In the genomic region with DNA sequence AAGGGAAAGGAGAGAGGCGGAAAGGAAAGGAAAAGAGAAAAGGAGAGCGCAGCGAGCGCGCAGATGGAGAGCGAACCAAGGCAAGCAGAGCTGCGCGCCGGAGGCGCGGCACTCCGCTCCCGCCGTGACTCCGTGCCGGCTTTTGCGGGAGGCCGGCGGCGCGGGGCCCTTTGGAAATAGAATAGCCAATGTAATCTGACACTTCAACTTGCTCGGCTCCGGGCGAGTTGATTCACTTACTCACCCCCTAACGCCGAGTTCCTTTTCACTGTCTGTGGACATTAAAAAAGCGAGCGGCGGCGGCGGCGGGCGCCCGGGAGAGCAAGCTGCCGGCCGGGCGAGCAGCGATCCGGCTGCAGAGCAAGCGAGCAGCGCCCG, we compare ENCODE assay signal across 8 mouse cellular contexts. TPM values are rescaled to one million over a fixed set of nuclear protein-coding genes. Genes with fewer than 3 reads are reported as not detected.
DNase-seq lines count a peak whose midpoint lies in the region; ATAC-seq lines count a peak whose summit lies in the region.

A gene (plus strand): TSS at position 170 of the 378 bp plus-strand sequence.

- ATAC-seq in frontal cortex, adult (ENCODE audit: low TSS enrichment), result peak; percentile 31
- ATAC-seq in lung, embryonic 16.5 days (ENCODE audit: low read depth), result peak; percentile 55

- H3K27me3 ChIP-seq in hindbrain, embryonic 10.5 days (ENCODE audit: insufficient read depth, poor library complexity, severe bottlenecking), result peaks cover 20% of the 10 kb centered on the region
- no peaks in the 10 kb centered on the region for H3K27me3 ChIP-seq in lung, embryonic 16.5 days (ENCODE audit: control insufficient read depth, insufficient read depth, low read depth, low read length)

- peaks cover 73% of the 10 kb centered on the region for H3K4me1 ChIP-seq in hindbrain, embryonic 10.5 days (replicated peaks)
- H3K4me1 ChIP-seq in lung, embryonic 16.5 days (replicated peaks; ENCODE audit: control insufficient read depth, insufficient read depth, low read length), result peaks cover 38% of the 10 kb centered on the region

- WGBS in hindbrain, embryonic 10.5 days, result under 1% methylated on average over 42 of the region's 42 CpGs
- WGBS in lung, embryonic 16.5 days, result 0% methylated on average over 42 of the region's 42 CpGs

- peak within 1 kb of the TSS; percentile 97 for H3K4me3 ChIP-seq in hindbrain, embryonic 10.5 days
- H3K4me3 ChIP-seq in lung, embryonic 16.5 days (ENCODE audit: low read length), result peak within 1 kb of the TSS; percentile 97

- peak within 1 kb of the TSS; percentile 90 for H3K4me2 ChIP-seq in lung, embryonic 16.5 days (ENCODE audit: low read depth, low read length)

- H3K9ac ChIP-seq in lung, embryonic 16.5 days (ENCODE audit: low read length), result peak within 1 kb of the TSS; percentile 98

- peak; percentile 92 for DNase-seq in ES-CJ7 (ENCODE audit: low read depth, low spot score)
- DNase-seq in cerebellum, adult 8-10 months, result peak; percentile 90
- peak; percentile 92 for DNase-seq in hindbrain, embryonic 10.5 days (ENCODE audit: low spot score)
- DNase-seq in layer of hippocampus, adult 9-10 months (ENCODE audit: low spot score), result peak; percentile 59
- DNase-seq in ovary, adult 18-20 months (ENCODE audit: low spot score), result peak; percentile 84
- peak; percentile 88 for DNase-seq in thymus, postnatal 0 days (ENCODE audit: low spot score)

- H3K36me3 ChIP-seq in hindbrain, embryonic 10.5 days, result no peaks in the 10 kb centered on the region
- no peaks in the 10 kb centered on the region for H3K36me3 ChIP-seq in lung, embryonic 16.5 days (ENCODE audit: control insufficient read depth, insufficient read depth, low read length)

- H3K27ac ChIP-seq in hindbrain, embryonic 10.5 days, result peak within 1 kb of the TSS; percentile 98
- H3K27ac ChIP-seq in lung, embryonic 16.5 days (ENCODE audit: low read length), result peak within 1 kb of the TSS; percentile 100

- H3K9me3 ChIP-seq in hindbrain, embryonic 10.5 days, result no peaks in the 10 kb centered on the region
- no peaks in the 10 kb centered on the region for H3K9me3 ChIP-seq in lung, embryonic 16.5 days (ENCODE audit: control insufficient read depth, low read length)

RNA-seq across cellular contexts. Expression of the gene that starts here (rescaled TPM):
- 44.4 and 60.1 TPM in 2 replicates for polyA plus RNA-seq in hindbrain, embryonic 10.5 days (2016; fragmentation: Nextera tagmentation; extraction: Ambion mirVana)
- polyA plus RNA-seq in lung, embryonic 16.5 days (2015; fragmentation: Nextera tagmentation; extraction: Ambion mirVana), result 20.4 and 22.4 TPM in 2 replicates
- 19.9 and 26.4 TPM in 2 replicates for polyA plus RNA-seq in thymus, postnatal 0 days (2015; fragmentation: Nextera tagmentation; extraction: Ambion mirVana)

Comparison
In these comparisons a context has a peak if more than half of its experiments do, and no peak if none do; other contexts are left out.
1. Peak in every context shown above with its lines: DNase-seq, ATAC-seq, H3K4me3 ChIP-seq and H3K27ac ChIP-seq.